Mouse (Mus musculus): ENCODE measurements around the gene Macrod2.

The Macrod2 gene

DNA sequence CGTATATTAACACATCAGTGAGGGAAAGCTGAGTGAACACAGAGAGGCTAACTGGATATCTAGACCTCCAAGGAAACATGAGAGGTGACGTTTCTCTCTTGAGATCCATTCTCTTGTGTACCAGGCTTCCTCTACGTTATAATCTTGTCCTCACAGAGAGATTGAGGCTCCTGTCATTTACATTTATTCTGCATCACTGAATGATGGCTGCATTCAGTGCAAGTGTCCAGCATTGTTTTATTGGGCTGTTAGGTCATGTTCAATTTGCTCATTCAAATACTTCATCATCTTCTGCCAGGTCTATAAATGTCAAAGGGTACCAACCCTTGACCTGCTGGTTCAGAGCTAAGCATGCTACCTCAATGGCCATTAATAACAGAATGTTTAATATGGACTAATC is 1302.4 kb downstream of the Macrod2 start:
- no peak for DNase-seq (ENCODE audit: low spot score in 2 of 2)

DNA sequence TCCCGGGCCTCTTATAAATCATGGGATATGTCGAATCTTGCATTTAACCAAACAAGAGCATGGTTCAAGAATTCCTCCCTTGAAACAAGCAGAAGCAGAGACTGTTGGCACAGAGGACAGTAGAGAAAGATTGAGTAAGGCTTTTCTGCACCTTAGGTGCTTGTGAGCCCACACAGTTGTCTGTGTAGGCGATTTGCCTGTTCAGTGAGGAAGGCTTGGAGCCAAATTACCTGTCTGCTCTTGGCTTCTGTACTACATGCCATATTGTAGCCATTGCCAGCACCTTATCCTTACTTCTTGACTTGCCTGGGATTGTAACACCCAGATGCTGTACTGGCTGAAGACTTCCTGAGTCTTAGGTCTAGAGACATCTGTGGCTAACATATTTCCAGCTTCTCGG is 1303.2 kb downstream of the Macrod2 start:
- no peak for DNase-seq (ENCODE audit: low spot score in 2 of 2)

DNA sequence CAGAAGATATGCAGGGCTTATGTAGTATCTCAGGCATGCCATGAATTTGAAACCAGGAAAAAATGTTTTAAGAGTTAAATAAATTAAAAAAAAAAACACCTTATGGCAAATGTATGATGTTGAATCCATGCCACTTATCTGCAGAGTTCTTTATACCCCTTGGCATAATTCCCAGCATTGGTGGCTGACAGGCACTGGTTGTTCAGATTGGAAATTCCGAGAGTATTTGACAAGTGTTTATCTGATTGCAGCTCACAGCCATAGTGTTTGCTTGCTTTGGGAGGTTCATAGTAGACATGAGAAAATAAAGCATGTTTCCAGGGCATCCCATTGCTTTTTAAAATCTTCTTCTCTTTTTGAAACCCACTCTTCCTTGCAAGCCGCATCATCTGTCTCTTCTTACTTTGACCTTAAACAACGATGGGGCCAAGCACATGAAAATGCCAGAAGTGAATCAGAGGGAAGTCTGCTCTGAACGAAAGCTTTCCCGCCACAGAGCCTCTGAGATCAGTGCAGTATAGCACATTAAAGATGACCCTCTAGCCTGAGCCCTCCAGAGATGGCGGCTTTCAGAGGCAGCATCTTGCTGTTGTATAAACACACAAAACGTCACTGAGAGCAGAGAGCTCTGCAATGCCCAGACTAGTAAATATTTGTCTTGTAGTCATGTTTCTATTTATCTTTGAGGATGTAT is 1305.8 kb downstream of the Macrod2 start:
- no peak for DNase-seq (ENCODE audit: low spot score in 2 of 2)

DNA sequence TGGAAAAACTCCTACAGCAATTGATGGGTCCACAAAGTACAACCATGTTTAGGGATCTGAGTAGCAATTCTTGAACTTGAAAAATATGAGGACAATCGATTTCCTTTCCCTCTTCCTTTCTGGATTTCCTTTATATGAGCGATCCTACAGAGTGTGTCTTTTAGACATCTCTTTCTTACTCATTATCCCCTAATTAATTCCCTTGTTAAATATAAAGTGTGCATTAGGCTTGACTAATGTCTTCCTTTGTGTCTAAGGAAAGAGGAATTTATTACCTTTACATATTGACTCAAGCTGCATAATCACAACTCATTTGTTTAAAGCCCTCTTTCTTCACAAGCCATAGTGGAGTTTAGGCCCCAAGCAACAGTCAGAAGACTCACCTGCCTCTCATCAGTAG is 1316.7 kb downstream of the Macrod2 start:
- no peak for DNase-seq (ENCODE audit: low spot score in 2 of 2)

DNA sequence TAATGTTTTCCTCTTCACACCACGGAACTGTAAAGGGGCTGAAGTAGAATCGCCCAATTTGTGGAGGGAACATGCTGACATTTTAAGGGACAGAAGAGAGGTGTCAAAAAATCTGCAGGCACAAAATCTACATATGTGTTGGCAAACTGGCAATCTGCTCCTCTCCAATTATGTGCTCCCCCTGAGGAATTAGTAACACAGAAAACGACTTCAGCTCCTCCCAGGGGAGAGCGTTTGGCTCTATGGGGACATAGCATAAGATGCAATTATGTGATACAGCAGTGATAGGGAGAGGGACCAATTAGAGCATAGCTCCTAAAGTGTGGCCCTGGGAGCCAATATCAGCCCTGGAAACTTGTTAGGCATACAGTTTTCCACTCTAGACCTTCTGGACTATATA is 1317.2 kb downstream of the Macrod2 start:
- no peak for DNase-seq (ENCODE audit: low spot score in 2 of 2)

DNA sequence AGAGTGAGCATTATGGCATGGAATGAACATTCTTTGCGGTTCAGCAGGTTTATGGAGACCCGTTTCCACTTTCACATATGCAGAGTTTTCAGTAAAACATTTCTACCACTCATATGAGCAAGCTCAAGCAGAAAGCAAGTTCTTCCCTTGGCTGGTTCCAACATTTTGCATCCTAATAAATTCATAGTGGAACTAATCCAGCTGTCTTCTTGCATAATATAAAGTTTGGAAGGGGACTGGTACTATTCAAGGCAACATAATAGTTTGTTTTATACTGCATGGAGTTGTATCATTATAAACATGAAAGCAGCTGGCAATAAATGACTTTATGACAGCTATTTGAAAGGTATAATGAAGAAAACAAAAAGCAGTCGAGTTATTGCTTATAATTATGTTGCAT is 1320.0 kb downstream of the Macrod2 start:
- no peak for DNase-seq (ENCODE audit: low spot score in 2 of 2)

DNA sequence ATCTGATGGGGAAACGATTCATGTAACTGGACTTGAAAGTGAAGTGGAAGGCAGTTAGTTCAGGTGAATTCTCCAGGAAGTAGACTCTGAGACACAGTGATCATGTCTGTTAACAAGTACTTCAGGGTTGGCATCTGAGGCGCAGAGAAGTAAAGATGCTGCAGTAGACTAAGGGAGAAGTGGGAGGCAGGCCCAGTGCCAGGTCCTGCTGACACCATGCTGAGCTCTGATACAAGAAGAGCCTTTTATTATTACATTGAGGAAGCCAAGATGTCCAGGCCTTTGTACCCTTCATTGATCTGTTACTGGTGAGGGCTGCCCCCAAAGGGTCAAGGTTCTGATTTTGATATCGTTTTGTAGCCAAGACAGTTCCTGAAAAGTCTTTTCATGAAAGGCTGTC is 1327.4 kb downstream of the Macrod2 start:
- no peak for DNase-seq (ENCODE audit: low spot score in 2 of 2)

DNA sequence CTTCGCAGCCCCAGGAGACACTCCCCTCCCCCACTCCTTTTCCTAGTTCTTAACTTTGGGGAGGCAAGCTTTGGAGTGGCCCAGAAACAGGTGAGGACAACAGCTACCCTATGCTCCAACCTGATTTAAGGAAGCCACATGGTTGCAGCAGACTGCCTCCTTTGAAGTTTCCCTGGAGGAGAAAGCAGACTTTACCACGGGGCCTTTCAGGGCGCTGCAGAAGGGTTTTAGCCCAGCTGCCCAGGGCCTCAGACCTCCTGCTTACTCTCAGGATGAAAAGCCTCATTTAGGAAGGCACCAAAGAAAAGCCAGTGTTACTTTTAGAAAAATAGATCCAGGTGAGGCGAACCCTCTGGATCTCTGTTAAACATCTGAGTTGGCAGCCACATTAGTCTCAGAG is 1333.9 kb downstream of the Macrod2 start:
- DNase-seq (ENCODE audit: low spot score in 2 of 2), result no peak

DNA sequence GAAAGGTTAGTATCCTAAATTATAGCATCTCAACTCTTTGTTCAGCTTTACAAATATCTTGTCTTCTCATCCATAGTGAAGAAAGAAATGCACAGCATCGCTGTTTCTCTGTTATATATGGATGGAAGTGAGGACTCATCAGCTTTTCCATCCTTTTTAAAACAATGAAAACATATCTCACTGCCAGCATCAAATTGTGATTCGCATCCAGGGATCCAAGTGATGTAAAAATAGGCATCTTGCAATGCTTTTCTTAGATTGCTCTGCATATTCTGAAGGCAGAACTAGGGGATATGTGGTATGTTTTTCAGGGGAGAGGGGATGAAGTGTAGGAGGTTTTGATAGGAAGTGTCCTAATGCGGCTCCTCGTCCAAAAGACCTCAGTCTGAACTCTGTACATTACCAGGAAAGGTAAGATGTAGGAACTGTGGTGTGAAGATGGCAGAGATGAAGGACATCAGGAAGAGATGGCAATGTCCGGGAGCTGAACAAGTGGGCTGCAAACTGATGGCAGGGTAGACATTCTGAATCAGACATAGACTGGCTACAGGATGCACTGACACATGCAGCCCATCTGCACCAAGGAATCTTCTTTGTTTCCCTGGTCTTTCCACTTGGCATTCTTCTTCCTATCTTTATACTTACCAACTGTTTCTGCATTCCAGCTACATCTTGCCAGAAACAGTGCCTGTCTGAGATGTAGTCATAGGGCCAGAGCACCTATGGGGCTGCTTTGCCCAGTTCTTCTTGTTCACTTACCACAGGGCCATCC is 1341.8 kb downstream of the Macrod2 start:
- no peak for DNase-seq (ENCODE audit: low spot score in 2 of 2)

DNA sequence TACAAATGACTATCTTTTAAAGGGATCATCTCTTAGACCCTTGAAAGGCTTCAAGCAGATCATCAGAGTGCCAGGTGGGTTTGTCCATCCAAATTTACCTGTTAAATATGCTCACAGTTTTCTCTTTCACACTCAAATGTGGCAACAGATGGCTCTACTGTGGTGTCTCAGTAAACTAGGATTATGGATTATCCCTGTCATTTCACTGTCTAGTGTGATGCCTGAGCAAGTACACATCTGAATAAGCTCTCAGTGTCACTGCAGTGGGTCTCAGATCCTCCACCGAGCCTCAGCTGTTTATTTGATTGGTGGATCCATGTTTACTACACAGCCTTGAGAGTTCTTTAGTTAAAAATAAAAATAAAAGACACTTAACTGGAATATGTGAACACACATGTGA is 1343.6 kb downstream of the Macrod2 start:
- DNase-seq (ENCODE audit: low spot score in 2 of 2), result no peak

DNA sequence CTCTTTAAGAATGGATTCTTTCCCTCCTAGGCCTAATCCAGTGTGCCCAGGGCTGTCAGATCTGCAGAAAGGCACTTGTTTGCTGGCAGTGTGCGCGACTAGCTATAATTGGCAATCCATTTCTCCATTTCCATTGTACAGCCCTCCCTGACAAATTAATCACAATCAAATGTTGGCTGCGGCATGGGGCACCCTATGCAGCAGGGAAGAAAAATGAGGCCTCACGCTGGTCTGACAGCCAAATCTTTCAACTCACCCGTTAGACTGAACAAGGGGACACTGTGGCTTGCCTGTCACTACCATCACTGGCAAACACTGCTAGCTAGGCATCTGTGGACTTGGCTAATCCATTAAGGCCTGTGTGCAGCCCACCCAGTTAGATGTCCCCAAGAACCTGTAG is 1345.2 kb downstream of the Macrod2 start:
- DNase-seq (ENCODE audit: low spot score in 2 of 2), result no peak

DNA sequence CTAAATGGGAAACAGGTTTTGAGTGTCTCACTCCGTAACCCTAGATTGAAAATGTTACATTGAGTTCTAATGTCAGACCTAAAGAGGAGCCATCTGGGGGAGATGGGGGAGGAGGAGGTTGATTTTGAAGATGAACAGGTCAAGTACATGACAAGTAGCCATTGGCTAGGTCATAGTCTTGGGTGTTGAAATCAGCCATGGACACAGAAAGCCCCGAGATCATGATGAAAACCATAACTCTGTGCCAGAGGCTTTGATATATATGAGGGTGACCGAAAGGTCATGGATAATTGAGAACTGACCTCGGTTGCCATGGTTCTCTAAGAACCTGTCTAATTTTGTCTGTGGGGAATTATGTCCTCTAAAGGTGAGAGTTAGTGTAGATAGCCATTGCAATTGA is 1405.1 kb downstream of the Macrod2 start:
- no peak for DNase-seq (ENCODE audit: low spot score in 2 of 2)

DNA sequence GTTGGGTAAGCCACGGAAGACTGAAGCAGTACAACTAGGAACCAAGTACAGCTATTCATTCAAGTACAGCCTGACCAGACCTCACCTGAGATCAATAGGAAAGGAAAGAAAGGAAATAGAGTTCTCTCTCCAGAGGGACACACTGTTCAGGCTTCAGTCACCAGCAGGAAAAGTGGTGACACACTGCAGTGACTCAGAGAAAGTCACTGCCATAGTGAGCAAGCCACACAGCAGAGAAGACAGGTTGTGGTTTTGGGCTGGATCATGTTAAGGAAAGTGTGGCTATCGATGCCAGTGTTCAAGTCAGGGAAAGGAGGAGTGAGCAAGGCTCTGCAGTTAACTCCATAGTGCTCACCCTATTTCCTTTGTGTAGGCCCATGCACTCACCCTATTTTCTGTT is 1405.8 kb downstream of the Macrod2 start:
- DNase-seq (ENCODE audit: low spot score in 2 of 2), result no peak

DNA sequence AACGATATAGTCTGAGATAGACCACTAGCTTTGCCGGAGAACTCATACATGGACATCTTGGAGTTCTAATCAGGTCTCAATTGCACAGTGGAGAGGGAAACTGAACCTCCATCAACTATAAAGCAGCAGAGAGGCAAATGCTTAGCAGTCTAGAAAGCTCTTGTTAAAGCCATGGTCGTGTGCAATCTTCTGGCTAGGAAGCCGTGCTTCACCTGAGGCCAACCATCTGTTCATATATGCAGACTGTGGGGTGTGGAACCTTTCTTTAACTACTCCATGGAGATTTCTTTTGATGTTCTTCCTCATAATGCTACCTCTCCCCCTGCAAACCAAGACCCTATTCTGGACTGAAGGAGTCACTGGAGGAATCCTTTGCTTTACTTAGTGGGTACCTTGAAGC is 1421.2 kb downstream of the Macrod2 start:
- DNase-seq (ENCODE audit: low spot score in 2 of 2), result no peak

DNA sequence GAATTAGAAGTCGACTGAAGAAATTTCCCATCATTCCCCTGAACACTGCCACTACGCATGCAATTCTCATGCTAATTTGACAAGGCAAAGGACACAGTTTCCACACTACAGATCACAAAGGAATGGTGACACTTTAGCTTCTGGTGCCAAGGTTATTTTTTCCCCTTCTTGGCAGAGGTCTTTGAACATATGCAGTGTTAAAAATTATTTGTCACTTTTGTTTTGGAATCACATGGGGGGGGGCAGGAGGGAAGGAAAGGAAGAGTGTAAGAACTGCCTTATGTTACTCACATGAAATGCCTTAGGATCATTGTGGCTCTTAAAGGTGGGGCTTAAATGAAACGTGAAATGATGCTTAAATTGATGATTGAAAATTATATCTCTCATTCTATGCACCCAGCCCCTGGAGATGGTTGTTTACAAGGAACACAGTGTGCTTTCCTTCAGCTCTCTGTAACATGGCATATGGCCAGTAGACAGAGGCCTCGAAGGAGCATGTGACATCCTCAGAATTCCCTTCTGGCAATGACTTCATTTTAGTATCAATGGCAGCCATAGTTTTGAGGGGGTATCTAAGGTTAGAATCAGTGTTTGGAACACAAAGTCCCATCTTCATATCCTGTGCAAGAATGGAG is 1422.6 kb downstream of the Macrod2 start:
- DNase-seq (ENCODE audit: low spot score in 2 of 2), result no peak

DNA sequence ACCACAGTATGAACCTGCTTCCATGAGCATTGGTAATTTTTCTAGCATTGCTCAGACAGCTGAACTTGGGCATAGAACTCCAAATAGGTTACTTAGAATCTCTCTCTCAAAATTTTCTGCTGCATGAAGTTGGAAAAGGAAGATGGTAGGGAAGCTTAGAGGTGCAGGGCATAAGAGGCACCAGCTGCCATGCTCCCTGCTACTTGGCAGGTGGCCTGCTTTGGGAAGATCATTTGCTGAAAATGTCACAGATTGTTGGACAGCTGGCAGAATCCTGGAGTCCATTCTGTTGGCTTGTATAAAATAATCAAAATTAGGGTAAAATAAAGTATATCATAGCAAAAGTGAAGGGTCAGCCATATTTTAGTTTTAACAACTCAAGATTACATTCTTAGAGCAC is 1425.7 kb downstream of the Macrod2 start:
- no peak for DNase-seq (ENCODE audit: low spot score in 2 of 2)

DNA sequence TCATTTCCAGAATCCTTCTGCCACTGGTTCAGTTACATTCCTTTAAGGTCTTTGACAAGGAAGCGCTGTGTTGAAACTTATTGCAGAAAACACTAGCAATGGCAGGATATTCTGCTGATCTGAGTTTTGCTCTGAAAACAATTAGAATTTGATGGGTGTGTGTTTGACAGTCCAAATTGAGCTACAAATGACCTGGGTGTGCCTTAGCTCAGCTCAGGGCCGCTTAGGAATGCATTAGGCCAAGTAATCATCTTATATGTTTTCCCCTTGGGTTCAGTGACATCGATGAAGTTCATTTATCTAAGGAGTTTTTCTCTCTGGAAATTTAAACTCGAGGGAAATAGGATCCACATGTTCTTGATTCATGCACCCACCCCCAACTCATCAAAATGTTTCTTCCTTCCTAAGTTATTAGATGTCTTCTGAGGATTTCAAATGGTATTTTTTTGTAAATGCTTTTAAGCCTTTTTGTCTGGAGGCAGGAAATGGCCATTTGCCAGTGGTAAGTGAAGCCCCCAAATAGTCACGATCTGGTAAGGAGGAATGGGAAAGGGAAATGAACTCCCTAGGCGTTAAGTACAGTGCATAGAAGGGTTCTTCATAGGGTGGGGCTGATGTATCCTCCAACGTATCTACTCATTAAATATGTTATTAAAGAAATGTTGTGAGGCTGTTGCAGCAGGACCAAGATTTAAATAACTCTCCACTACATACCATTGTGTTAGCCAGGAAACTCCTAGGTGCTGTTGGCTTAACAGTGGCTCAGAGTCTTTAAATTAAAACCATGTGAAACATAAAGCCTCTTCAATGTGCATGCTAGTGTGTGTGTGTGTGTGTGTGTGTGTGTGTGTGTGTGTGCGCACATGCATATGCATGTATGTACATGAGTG is 1430.7 kb downstream of the Macrod2 start:
- no peak for DNase-seq (ENCODE audit: low spot score in 2 of 2)

DNA sequence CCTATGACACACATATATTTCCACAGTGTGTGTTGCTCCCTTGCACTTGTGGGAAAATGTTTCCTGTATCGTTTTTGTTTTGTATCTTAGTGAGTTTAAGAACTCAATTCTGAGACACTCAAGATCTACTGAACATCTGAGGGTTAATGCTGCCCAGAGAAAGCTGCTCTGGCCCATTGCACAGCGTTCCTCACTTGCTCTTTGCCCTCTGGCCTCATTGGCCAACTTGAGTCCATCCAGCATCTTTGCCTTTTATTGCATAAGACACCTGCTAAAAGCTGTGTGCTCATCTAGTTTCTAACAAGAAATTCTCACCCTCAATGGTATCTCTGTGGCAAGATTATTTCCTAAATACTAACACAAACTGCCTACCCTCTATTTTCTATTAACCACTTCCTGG is 1435.4 kb downstream of the Macrod2 start:
- DNase-seq (ENCODE audit: low spot score in 2 of 2), result no peak

DNA sequence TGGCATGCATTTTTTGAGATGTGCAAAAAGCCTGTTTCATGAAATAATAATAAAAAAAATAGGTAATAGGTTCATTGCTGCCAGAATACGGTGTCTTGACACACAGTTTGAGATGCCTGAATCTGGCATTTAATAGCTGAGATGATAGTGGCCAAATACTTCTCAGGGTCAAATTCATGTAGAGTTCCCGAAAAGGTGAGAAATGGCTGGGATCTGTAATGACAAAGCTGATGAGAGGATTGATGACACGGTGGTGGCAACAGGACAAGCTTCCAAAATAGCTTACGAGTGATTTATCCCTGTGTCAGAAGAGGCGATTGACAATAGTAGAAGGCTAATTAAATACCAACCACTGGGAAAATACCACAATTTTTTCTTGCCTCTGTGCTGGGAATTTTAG is 1436.4 kb downstream of the Macrod2 start:
- DNase-seq (ENCODE audit: low spot score in 2 of 2), result no peak

DNA sequence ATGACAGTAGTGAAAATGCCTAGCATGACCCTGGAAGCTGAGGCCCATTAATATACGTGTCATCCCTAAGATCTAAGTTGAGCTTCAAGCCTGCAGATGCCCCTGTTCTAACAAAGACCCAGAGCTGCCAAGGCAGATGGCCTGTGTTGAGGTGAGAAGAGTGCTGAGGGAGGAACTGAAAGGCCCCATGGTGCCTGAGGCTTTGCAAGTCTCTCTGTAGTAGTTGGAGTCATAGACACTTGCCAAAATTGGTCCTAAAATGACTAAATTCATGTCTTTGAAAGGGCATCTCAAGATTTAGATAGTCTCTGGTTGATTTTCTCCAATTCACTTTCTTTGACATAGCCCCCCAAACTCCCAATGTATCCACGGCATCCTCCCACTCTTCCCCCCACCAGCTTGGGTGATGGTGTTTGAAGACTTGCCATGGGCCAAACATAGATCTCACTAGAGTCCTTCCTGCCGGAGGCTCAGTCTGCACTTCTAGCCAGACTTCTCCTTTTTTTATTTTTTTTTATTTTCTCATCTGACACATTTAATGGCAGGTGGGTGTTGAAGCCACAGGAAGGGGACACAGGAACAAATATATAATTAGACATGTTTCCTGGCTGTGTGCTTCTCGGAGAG is 1439.2 kb downstream of the Macrod2 start:
- no peak for DNase-seq (ENCODE audit: low spot score in 2 of 2)

DNA sequence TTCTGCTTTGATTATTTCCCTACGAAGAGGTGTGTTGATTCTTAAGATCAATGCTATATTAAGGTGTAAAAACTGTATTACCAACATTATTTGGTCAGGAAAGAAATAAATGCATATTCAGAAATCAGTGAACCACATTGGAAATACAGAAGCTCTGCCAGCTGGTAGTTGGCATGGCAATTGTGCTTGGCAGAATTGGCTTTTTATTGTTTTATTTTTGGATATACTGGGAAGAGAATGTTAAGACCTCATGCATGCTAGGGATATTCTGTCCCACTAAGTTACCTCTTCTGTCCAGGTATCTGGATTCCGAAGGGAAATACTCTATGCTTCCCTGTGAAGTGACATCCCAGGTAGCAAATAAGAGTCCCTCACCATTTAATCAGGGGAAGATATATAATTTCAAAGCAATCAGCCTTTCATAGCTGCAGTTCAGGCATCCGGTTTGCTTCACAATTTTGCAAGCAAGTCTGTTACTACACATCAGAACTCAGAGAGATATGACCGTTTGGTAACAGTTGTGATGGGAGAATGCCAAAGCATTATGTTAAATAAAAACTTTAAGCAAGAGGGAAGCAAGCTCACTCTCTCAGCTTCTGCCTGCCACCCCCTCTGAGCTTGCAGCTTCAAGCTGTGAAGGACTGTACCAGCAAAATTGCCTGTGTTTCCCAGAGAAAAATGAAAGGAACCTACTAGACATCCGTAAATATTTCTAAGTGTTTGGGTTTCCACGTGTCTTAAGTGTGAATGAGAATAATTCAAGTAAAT is 1449.5 kb downstream of the Macrod2 start:
- DNase-seq (ENCODE audit: low spot score in 2 of 2), result peak in 1 of 2 experiments; percentile 14

Measured in frontal cortex, postnatal 25 days (tissue).